Mouse (Mus musculus) ES-Bruce4 (cell line): ENCODE data around the gene Iffo2. TPM values are rescaled to one million over a fixed set of nuclear protein-coding genes. Genes with fewer than 3 reads are reported as not detected.

Experiments
- H3K27ac ChIP-seq: 2 replicates; pipeline ENCODE4 v1.5.1; 2012; ENCODE audit warnings: low read length, inconsistent platforms; ENCODE audit not compliant: insufficient read depth
- H3K27me3 ChIP-seq: 2 replicates; pipeline ENCODE4 v1.6.1; 2012; ENCODE audit warnings: mild to moderate bottlenecking, low read length, inconsistent platforms; ENCODE audit not compliant: control insufficient read depth, poor library complexity, insufficient read depth, severe bottlenecking
- H3K36me3 ChIP-seq: 2 replicates; pipeline ENCODE4 v1.6.1; 2012; ENCODE audit warnings: inconsistent platforms, mild to moderate bottlenecking, low read length, moderate library complexity; ENCODE audit not compliant: control insufficient read depth, poor library complexity, insufficient read depth, severe bottlenecking
- H3K4me1 ChIP-seq: one replicate; pipeline ENCODE4 v1.8.1; 2011; ENCODE audit warnings: low read length; ENCODE audit not compliant: control insufficient read depth, insufficient read depth
- H3K4me3 ChIP-seq: 2 replicates; pipeline ENCODE4 v1.5.1; 2011; ENCODE audit warnings: low read depth, mild to moderate bottlenecking, low read length
- H3K9ac ChIP-seq: 2 replicates; pipeline ENCODE4 v1.6.1; 2012; ENCODE audit warnings: low read depth, mild to moderate bottlenecking, inconsistent platforms; ENCODE audit not compliant: poor library complexity, severe bottlenecking
- H3K9me3 ChIP-seq: replicated peaks from 2 replicates; pipeline ENCODE4 v1.6.1; 2012; ENCODE audit warnings: mild to moderate bottlenecking, low read length, inconsistent platforms; ENCODE audit not compliant: control insufficient read depth, poor library complexity, insufficient read depth, severe bottlenecking
- CTCF ChIP-seq: IDR thresholded peaks from one replicate; pipeline ENCODE4 v1.8.1; 2011; ENCODE audit warnings: low read depth, low read length
- EP300 ChIP-seq: IDR thresholded peaks from 2 replicates; pipeline ENCODE4 v1.6.1; 2011; ENCODE audit warnings: low read depth, low read length; ENCODE audit not compliant: insufficient read depth
- POLR2A ChIP-seq: IDR thresholded peaks from one replicate; pipeline ENCODE4 v1.8.1; 2011; ENCODE audit warnings: low read length; ENCODE audit not compliant: insufficient read depth
- polyA plus RNA-seq: library from polyadenylated mRNA; stranded (reverse); fragments of >200 nt; gene quantifications from 2 replicates; pipeline ENCODE4 v1.2.4, GENCODE M21; 2011; ENCODE audit warnings: low read depth; ENCODE audit not compliant: missing spikeins, insufficient read depth, insufficient read length

Gene Iffo2
- polyA plus RNA-seq, 1 experiment = 20.5 TPM

- TF ChIP-seq POLR2A (no peak), EP300 (no peak), CTCF (no peak)
- no peaks in the 10 kb centered on the region for H3K27me3 ChIP-seq
- H3K36me3 ChIP-seq = no peaks in the 10 kb centered on the region
- H3K4me3 ChIP-seq = no peak overlapping the region
- no peak overlapping the region for H3K27ac ChIP-seq
- H3K9ac ChIP-seq = no peak overlapping the region
- H3K9me3 ChIP-seq = no peaks in the 10 kb centered on the region
- no peaks in the 10 kb centered on the region for H3K4me1 ChIP-seq
Observed at GRCm38 (mm10) chr4:139511557-139511956, 18.8 kb upstream of the Iffo2 start.

- H3K4me1 ChIP-seq = no peaks in the 10 kb centered on the region
- TF ChIP-seq CTCF = no peak
- TF ChIP-seq POLR2A = no peak
- no peak for TF ChIP-seq EP300
- H3K27ac ChIP-seq = no peak overlapping the region
- H3K9ac ChIP-seq = no peak overlapping the region
- H3K27me3 ChIP-seq = no peaks in the 10 kb centered on the region
- no peaks in the 10 kb centered on the region for H3K9me3 ChIP-seq
- no peak overlapping the region for H3K4me3 ChIP-seq
- no peaks in the 10 kb centered on the region for H3K36me3 ChIP-seq
Observed at GRCm38 (mm10) chr4:139512985-139513384, 17.4 kb upstream of the Iffo2 start.

- Histone ChIP-seq H3K4me3 (no peak overlapping the region), H3K9me3 (no peaks in the 10 kb centered on the region), H3K27me3 (no peaks in the 10 kb centered on the region), H3K36me3 (no peaks in the 10 kb centered on the region), H3K27ac (no peak overlapping the region), H3K9ac (no peak overlapping the region), H3K4me1 (no peaks in the 10 kb centered on the region)
- TF ChIP-seq POLR2A (no peak), EP300 (no peak), CTCF (no peak)
Observed at GRCm38 (mm10) chr4:139519221-139519620, 11.1 kb upstream of the Iffo2 start.

- H3K9me3 ChIP-seq = no peaks in the 10 kb centered on the region
- TF ChIP-seq EP300 (no peak), POLR2A (no peak), CTCF (no peak)
- H3K4me1 ChIP-seq = no peaks in the 10 kb centered on the region
- H3K27me3 ChIP-seq = no peaks in the 10 kb centered on the region
- no peak overlapping the region for H3K27ac ChIP-seq
- H3K9ac ChIP-seq = no peak overlapping the region
- H3K4me3 ChIP-seq = no peak overlapping the region
- no peaks in the 10 kb centered on the region for H3K36me3 ChIP-seq
Observed at GRCm38 (mm10) chr4:139521926-139522325, 8.4 kb upstream of the Iffo2 start.

GRCm38 (mm10) chr4:139526475-139526874 lies 3.9 kb upstream of the Iffo2 start:
- Histone ChIP-seq H3K4me3 (no peak overlapping the region), H3K9ac (no peak overlapping the region), H3K36me3 (no peaks in the 10 kb centered on the region), H3K9me3 (no peaks in the 10 kb centered on the region), H3K4me1 (no peaks in the 10 kb centered on the region), H3K27me3 (no peaks in the 10 kb centered on the region), H3K27ac (no peak overlapping the region)
- TF ChIP-seq CTCF = no peak

- no peaks in the 10 kb centered on the region for H3K4me1 ChIP-seq
- H3K36me3 ChIP-seq = no peaks in the 10 kb centered on the region
- no peaks in the 10 kb centered on the region for H3K9me3 ChIP-seq
- no peak overlapping the region for H3K27ac ChIP-seq
- H3K4me3 ChIP-seq = no peak overlapping the region
- H3K9ac ChIP-seq = no peak overlapping the region
- TF ChIP-seq CTCF (no peak), POLR2A (no peak), EP300 (no peak)
- no peaks in the 10 kb centered on the region for H3K27me3 ChIP-seq
Observed at GRCm38 (mm10) chr4:139532081-139532480, 1.7 kb downstream of the Iffo2 start.
